Mouse (Mus musculus): ENCODE measurements around the gene Tiam1. TPM values are rescaled to one million over a fixed set of nuclear protein-coding genes. Genes with fewer than 3 reads are reported as not detected.

Tiam1 gene
- total RNA-seq, 2 experiments from 2014 or later = 124 to 125 TPM

DNA sequence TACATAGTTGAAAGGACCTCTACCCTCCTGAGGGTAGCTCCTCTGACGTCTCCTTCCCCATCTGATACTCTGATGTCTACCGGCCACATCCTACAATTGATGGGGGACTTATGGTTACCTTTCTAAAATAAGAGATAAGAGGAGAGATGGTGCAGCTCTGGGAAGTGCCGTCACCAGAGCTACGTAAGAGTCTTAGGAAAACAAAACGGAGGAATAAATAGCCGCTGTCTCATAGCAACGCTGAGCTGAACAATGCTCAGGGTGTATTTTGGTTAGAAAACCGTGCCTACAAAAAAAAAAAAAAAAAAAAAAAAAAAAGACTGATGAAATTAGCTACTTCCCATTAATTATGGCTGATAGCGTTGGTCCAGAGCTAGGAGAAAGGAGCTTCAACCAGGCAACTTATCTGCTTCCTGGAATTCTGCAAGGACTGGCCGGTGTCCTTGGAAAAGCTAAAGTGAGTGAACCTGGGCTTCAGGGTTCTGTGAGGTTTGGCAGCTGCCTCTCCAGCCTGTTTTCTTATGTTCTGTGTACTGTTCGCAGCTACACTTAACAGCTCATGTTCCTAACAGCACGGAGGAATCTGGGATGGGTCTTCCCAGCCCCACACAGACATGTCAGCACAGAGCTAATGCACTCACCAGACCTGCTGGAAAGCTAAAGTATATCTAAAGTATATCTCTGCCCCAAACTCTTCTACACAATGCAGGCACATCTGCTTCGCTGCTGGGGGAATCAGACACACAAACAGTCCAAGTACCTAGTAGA, 26.5 kb upstream of the Tiam1 start:
- H3K27ac ChIP-seq = peak overlapping the region; percentile 88
- TF ChIP-seq CTCF (conservative IDR thresholded peaks at IDR 0.05) = no peak
- H3K4me3 ChIP-seq = peak overlapping the region; percentile 23; the same call in 1 of the 2 replicates
- peak in 1 of 2 experiments; percentile 53 for DNase-seq (ENCODE audit: low spot score in 2 of 2)

DNA sequence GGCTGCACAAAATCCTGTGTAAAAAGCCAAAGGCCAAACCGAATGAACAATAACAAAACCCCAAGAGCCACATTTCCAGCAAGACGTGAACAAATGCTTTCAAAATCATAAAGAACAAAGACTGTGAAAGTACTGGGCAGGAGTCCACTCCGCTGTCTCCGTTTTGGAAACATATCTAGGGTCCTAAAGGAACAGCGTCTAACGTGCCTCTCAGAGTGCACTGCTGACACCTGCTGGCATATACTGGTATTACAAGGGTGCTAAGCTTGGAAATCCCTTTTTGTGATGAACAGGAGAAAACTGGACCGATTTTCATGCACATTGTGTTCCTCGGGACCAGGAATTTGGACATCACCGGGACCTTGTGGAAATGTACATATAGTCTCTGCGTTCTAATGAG, 24.1 kb upstream of the Tiam1 start:
- Histone ChIP-seq H3K4me3 (no peak overlapping the region), H3K27ac (no peak overlapping the region)
- peak; percentile 63 to 83 for DNase-seq (ENCODE audit: low spot score in 2 of 2)
- peak; percentile 100 for TF ChIP-seq CTCF (conservative IDR thresholded peaks at IDR 0.05)

DNA sequence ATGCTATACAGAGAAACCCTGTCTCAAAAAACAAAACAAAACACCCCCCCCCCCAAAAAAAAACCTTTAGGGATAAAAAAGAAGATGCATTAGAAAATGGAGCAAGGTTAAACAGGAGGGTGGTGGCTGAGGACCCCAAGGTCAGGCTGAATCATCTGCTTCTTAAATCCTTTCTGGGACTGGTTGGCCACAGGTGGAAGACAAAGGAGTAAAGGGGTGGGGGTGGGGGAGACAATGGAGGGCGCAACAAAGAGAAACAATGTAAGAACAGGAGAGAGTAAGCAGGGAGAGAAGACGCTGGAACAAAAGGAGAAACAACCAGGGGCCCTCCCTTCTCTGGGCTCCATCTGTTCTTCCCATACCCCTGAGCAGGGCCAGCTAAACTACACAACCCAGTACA, 21.9 kb upstream of the Tiam1 start:
- H3K27ac ChIP-seq = no peak overlapping the region
- TF ChIP-seq CTCF (conservative IDR thresholded peaks at IDR 0.05) = no peak

DNA sequence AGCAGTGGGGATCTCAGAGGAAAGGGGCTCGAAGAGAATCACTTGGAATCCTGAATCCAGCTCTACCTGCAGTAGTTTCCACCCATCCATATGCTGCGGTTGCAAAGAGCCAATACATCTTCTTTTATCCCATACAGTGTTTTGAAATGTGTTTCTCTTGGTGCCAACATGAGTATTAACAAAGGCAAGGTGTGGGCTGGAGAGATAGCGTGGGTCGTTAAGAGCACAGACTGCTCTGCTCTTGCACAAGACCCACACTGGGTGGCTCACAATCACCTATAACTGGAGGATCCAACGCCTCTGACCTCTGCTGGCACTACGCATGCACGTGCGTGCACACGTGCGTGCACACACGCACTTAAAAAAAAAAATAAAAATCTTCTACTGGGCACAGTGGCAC, 21.4 kb upstream of the Tiam1 start:
- no peak for TF ChIP-seq CTCF (conservative IDR thresholded peaks at IDR 0.05)
- DNase-seq (ENCODE audit: low spot score in 2 of 2) = no peak
- H3K4me3 ChIP-seq = no peak overlapping the region
- no peak overlapping the region for H3K27ac ChIP-seq

More for the DNA sequence above, 21.9 kb upstream of the Tiam1 start:
- no peak overlapping the region for H3K4me3 ChIP-seq
- DNase-seq (ENCODE audit: low spot score in 2 of 2) = no peak

GRCm38 (mm10) chr16:90155080-90155479, 11.5 kb upstream of the Tiam1 start:
- peak overlapping the region; percentile 26; the same call in 1 of the 2 replicates for H3K4me3 ChIP-seq
- peak; percentile 69 for TF ChIP-seq CTCF (conservative IDR thresholded peaks at IDR 0.05)
- H3K27ac ChIP-seq = no peak overlapping the region
- no peak for DNase-seq (ENCODE audit: low spot score in 2 of 2)

DNA sequence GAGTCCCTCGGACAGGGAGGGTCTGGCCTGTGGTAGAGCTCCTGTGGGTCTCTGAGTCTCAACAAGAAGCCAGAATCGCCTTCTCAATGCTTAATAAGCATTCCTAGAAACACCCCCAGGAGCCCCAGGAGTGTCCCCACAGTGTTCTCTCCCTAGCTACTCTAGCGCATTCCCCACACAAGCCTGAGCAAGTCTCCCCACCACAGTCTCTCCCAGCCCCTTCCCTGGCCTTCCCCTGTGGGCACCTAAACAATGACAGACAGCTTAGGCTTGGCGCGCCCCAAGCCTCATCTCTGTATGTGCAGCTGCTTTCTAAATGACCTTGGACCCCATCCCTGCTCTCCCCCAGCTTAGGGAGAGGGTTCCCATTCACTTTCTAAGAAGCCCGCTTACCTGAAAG, 7.3 kb upstream of the Tiam1 start:
- TF ChIP-seq CTCF (conservative IDR thresholded peaks at IDR 0.05) = no peak
- no peak for DNase-seq (ENCODE audit: low spot score in 2 of 2)

DNA sequence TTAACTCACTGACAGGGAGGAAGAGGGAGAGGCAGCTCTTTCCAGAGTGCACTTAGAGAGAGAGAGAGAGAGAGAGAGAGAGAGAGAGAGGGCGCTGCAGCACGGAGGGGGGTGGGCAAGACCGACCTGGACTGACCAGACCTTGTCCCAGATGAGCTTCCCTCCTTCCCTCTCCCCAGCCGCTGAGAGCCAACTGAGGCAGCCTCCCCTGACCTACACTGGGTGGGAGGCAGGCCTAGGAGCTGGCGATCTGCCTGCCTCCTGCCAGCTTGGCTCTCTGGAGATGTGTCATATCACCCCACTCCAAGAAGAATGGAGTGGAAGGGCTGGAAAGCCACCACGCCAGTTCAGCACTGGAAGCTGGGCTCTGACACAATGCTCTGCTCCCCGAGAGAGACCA, 6.6 kb upstream of the Tiam1 start:
- Histone ChIP-seq H3K27ac (no peak overlapping the region), H3K4me3 (no peak overlapping the region)
- TF ChIP-seq CTCF (conservative IDR thresholded peaks at IDR 0.05) = no peak
- no peak for DNase-seq (ENCODE audit: low spot score in 2 of 2)

More for the DNA sequence above, 7.3 kb upstream of the Tiam1 start:
- Histone ChIP-seq H3K27ac (no peak overlapping the region), H3K4me3 (no peak overlapping the region)

DNA sequence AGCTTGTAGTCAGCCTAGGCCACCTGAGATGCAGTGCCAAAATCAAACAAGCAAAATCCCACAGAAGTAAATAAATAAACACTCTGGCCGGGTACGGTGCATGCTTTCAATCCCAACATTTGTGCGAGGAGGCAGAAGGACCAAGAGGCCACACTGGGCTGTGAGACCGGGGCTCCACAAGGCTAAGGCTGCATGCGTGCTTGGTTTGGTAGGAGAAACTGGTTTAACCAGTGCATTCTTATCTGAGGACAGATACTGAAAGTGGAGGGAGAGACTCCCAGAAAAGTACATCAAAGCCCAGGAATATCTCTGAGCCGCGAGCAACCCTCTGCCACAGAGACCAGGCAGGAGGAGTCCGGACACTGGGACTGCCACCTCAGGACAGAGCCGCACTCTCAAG, 5.8 kb upstream of the Tiam1 start:
- DNase-seq (ENCODE audit: low spot score in 2 of 2) = no peak
- Histone ChIP-seq H3K27ac (no peak overlapping the region), H3K4me3 (no peak overlapping the region)
- no peak for TF ChIP-seq CTCF (conservative IDR thresholded peaks at IDR 0.05)

- no peak overlapping the region for H3K27ac ChIP-seq
- TF ChIP-seq CTCF (conservative IDR thresholded peaks at IDR 0.05) = no peak
- H3K4me3 ChIP-seq = no peak overlapping the region
- no peak for DNase-seq (ENCODE audit: low spot score in 2 of 2)
These were observed 1.7 kb upstream of the Tiam1 start for GRCm38 (mm10) chr16:90145244-90145643.

DNA sequence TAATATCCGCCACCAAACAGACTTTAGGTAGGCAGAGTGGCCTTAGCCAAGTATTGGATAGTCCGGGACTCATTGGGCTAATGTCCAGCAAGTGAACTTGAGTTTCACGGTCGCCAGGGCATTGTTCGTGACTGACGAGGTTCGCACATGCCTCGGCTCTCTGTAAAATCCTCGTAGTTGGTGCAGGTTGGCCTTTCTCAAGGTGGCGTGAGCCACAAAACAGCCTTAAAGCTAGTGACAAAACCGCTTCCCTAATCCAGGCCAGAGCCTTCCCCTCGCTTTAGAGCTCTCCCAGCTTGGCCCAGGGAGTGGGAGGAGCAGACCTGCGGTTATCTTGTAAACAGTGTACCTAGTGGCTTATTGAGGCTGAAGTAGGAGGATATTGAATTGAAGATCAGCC, 972 bp upstream of the Tiam1 start:
- peak overlapping the region; percentile 19; the same call in 1 of the 2 replicates for H3K27ac ChIP-seq
- TF ChIP-seq CTCF (conservative IDR thresholded peaks at IDR 0.05) = no peak
- peak overlapping the region; percentile 85 for H3K4me3 ChIP-seq
- no peak for DNase-seq (ENCODE audit: low spot score in 2 of 2)

GRCm38 (mm10) chr16:90143416-90143759, 181 bp downstream of the Tiam1 start:
- no peak for TF ChIP-seq CTCF (conservative IDR thresholded peaks at IDR 0.05)
- Histone ChIP-seq H3K4me3 (peak overlapping the region; percentile 85), H3K27ac (peak overlapping the region; percentile 88)
- peak in 1 of 2 experiments; percentile 24 for DNase-seq (ENCODE audit: low spot score in 2 of 2)

- peak overlapping the region; percentile 85 for H3K4me3 ChIP-seq
- H3K27ac ChIP-seq = peak overlapping the region; percentile 88
- peak; percentile 42 to 43 for DNase-seq (ENCODE audit: low spot score in 2 of 2)
- no peak for TF ChIP-seq CTCF (conservative IDR thresholded peaks at IDR 0.05)
These were observed 774 bp downstream of the Tiam1 start for GRCm38 (mm10) chr16:90142574-90143415.

- no peak for DNase-seq (ENCODE audit: low spot score in 2 of 2)
- Histone ChIP-seq H3K27ac (peak overlapping the region; percentile 88), H3K4me3 (peak overlapping the region; percentile 85)
- TF ChIP-seq CTCF (conservative IDR thresholded peaks at IDR 0.05) = no peak
These were observed 1.4 kb downstream of the Tiam1 start for GRCm38 (mm10) chr16:90142247-90142573.

Measured in layer of hippocampus, adult 2 months (tissue).